Mouse (Mus musculus): ENCODE results near the gene Gm21750. TPM values are rescaled to one million over a fixed set of nuclear protein-coding genes. Genes with fewer than 3 reads are reported as not detected.
"Not testable (repeated sequence)": the region's sequence is repeated elsewhere in the genome, so short reads cannot be mapped to it uniquely, and the experiment has no call there.

Gm21750 gene
- total RNA-seq (2014; fragmentation: Nextera tagmentation) (0.96 TPM in 1 of 2 replicates, not detected in the other), total RNA-seq (2017) (not detected in 2 replicates)

DNA sequence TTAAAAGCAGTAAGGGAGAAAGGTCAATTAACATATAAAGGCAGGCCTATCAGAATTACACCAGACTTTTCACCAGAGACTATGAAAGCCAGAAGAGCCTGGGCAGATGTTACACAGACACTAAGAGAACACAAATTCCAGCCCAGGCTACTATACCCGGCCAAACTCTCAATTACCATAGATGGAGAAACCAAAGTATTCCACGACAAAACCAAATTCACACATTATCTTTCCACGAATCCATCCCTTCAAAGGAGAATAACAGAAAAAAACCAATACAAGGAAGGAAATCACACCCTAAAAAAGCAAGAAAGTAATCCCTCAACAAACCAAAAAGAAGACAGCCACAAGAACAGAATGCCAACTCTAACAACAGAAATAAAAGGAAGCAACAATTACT, at the start of gene Gm21750:
Gene Gm21750 (plus strand): TSS at position 301 of the 400 bp plus-strand sequence.
- not testable (repeated sequence) for ATAC-seq (replicated peaks; ENCODE audit: low FRiP score, low TSS enrichment, poor library complexity, severe bottlenecking)

DNA sequence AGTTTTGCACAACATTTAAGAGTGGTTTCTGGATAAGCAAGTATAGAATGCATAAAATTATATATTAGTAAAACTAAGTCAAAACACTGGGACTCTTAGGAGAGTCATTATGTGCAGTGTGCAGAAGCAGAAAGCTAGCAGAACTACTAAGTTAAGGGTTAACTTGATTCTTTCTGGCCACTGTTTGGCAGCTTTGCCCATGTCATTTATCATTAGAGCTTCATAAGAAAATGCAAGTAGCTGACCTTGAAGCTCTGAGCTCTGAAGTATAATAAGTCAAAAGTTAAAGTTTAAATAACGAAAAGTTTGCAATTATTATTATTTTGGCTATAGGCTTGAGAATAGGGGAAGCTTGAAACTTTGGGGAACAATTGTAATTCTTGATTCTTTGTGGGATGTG, 46.1 kb upstream of the Gm21750 start:
- ATAC-seq (replicated peaks; ENCODE audit: low FRiP score, low TSS enrichment, poor library complexity, severe bottlenecking): not testable (repeated sequence)

DNA sequence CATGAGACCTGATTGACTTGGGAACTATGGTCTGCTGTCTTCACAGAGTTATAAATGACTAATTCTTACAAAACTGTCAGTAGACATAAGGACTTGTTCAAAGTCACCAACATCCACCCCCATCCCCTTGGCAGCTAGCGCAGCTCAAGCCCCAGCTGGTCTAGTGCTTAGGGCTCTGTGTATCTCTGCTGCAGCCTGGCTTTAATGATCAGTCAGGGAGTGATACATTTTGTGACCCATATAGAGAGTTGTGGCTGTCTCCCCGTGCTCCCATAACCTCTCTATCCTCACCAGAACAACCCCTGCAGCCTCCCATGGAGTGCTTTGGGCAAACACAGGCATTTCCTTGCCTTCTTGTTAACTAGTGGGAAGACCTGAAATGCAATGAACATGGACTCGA, 40.1 kb upstream of the Gm21750 start:
- no peak for ATAC-seq (replicated peaks; ENCODE audit: low FRiP score, low TSS enrichment, poor library complexity, severe bottlenecking)

DNA sequence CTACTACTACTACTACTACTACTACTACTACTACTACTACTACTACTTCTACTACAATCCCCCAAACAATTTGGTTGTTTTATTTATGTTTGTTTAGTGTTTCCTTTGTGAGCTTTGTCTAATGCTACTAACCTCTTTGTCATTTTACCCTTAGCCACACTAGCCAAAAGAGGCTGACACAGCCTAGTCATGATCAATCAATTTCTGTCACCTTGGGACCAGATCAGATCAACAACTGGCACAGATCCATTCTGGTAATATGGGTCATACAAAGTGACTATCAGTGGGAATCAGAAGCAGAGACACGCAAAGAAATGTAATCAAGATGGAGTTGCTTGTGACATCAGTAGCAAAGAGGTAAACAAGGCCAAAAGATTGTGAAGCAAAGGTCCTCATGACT, 38.0 kb upstream of the Gm21750 start:
- ATAC-seq (replicated peaks; ENCODE audit: low FRiP score, low TSS enrichment, poor library complexity, severe bottlenecking): no peak

DNA sequence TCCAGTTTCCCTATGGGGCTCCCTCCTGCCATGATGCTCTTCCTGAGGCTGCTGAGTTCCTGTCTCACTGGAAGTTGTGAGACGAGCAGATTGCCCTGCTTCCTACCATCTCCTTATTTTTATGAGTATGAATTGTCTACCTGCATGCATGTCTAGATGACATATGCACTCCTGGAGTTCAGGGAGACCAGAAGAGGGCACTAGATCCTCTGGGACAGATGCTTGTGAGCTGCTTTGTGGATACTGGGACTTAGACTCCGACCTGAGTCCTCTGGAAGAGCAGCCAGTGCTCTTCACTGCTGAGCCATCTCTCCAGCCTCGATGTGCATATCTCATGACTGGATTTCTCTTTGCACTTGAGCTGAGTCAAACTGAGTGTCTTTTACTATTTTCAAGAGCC, 35.6 kb upstream of the Gm21750 start:
- ATAC-seq (replicated peaks; ENCODE audit: low FRiP score, low TSS enrichment, poor library complexity, severe bottlenecking): no peak

DNA sequence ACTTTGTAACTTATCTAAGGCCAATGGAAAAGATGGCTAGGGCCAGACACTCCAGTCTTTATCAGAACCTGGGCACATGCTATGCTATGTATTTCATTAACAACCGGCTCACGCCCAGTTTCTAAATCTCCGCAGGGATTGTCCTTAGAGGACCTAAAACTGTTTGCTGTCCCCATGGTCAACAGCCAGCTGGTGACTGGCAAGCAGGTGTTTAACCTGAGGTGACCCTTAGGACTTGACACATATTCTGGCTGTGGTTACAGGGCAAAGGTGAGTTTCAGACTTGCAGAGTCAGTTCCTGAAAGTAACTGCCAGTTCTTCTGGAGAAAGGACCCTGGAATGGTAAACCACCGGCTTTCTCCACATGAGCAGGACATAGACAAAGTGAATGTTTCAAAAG, 29.5 kb upstream of the Gm21750 start:
- ATAC-seq (replicated peaks; ENCODE audit: low FRiP score, low TSS enrichment, poor library complexity, severe bottlenecking): no peak

DNA sequence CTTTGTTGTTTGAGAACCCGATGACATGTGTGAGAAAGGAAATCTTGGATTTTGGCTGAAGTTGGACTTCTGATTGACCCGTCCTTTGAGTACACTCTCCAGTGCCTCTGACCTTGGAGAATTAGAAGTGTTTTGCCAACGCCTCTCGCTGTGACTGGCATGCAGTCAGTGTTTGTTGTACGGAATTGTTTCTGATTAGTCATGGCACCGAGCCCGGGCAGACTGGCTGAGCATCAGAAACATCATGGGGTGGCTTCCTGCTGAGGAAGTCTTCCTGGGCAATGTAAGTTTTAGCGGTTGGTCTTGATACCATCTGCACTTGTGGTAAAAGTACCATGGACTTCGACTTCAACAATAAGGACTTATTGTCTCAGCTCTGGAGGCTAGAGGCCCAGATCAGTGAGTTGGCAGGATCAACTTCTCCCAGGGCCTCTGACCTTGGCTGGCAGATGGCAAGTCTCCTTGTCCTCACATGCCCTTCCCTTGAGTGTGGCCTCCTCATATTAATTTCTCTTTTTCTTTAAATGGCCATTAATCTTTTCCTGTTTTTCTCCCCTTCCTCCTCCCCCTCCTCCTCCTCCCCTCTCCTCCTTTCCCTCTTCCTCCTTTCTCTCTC, 28.3 kb upstream of the Gm21750 start:
- ATAC-seq (replicated peaks; ENCODE audit: low FRiP score, low TSS enrichment, poor library complexity, severe bottlenecking): peak; percentile 65; the same call in 1 of the 2 replicates

DNA sequence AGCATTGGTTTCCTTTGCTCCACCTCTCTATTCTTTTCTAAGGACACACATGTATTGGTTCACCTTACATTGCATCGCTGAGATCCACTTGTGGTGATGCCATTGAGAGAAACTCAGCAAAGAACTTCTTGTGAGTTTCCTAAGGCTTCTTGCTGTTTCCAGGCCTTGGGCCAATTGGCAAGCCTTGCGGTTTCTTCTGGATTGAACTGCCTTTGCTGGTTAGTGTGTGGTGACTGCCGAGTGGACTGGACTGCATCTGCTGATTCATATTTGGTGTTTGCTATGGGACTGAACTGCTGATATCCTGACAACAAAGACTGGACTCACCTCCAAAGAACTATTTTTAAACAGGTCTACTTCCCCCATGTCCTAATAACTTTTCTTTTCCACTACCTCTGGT, 26.7 kb upstream of the Gm21750 start:
- no peak for ATAC-seq (replicated peaks; ENCODE audit: low FRiP score, low TSS enrichment, poor library complexity, severe bottlenecking)

DNA sequence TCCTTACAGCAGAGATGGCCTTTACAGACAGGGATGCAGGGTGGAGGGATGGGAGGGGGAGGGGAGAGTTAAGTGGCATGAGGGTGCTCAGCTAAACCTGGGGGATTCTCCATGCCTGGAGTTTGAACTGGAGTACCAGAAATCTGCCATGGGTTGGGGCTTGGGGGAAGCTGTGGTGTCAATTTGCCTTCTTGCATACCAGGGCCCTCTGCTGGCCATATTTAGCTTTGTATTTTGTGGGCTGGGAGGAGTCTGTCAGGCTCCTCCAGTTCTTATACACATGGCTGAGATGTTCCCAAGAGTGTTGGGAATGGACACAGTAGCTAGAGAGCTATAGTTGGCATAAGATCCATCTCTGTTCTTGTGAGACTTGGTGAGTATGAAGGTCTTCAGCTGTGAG, 23.6 kb upstream of the Gm21750 start:
- peak; percentile 86 for ATAC-seq (replicated peaks; ENCODE audit: low FRiP score, low TSS enrichment, poor library complexity, severe bottlenecking)

DNA sequence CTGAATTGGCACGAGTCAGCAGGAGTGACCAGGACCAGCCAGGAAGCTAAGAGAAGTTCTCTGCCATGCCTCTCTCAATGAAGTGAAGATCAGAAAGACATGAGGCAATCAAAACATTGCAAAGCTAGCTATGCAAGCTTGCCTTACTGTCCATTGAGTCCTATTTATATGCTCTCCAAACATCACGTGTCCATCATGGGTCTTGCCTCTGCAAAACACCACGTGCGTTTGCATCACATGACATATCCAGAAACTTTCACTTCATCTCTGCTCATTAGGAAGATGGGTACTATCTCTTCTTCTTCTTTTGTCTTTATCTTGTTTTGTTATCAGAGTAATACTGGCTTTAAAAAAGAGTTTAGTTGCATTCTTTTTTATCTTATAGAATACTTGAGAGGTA, 10.8 kb upstream of the Gm21750 start:
- no peak for ATAC-seq (replicated peaks; ENCODE audit: low FRiP score, low TSS enrichment, poor library complexity, severe bottlenecking)

DNA sequence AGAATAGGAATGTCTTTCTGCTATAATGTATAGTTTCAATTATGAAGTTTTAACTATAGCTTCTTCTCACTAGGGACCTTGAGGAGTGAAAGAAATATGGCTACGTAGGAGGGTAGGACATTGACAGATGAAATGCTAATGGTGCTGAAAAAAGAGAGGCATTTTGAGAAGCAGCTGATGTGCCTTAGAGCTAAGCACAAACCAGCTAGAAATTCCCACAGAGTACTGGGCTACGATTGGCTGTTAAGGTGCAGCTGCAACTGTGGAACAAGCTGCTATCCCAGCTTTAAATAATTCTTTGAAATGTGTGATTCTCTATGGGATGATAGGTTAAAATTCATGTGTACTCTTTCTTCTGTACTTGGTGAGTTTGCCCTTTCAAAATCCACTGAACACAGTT, 9.1 kb downstream of the Gm21750 start:
- no peak for ATAC-seq (replicated peaks; ENCODE audit: low FRiP score, low TSS enrichment, poor library complexity, severe bottlenecking)

DNA sequence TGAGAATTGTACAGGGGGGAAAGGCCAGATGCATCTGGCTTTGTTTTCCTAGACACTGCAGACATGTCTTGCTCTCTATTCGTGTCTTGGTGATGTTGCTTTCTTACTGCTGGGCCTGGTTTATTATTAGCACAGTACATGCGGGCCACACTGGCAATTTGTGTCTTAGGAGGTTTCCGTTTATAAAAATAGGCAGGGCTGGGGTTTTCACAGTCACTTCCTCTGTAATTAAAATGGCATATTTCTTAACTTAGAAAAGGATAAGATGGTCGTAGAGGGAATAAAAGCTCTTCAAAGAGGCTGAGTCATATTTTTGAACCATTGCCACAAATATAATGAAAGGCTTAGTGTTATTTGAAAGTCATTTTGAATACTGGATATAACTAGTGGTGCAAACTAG, 26.7 kb downstream of the Gm21750 start:
- no peak for ATAC-seq (replicated peaks; ENCODE audit: low FRiP score, low TSS enrichment, poor library complexity, severe bottlenecking)

DNA sequence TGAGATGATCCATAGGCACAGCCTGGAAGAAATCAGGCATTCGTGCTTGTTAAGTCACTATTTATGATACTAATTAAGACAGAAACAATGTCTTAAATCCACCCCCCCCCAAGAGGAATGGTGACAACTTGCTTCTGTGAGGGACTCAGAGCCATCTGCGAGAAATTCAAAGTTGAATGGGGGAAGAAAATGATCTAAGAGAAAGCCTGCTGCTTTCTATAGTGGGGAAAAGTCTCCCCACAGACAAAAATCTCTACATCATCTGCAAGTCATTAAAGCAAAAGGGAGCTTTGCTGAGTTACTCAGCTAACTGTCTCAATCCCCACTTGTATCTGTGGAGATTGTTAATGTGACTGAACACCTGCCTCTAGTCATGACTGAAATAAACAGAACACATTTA, 27.4 kb downstream of the Gm21750 start:
- ATAC-seq (replicated peaks; ENCODE audit: low FRiP score, low TSS enrichment, poor library complexity, severe bottlenecking): no peak

DNA sequence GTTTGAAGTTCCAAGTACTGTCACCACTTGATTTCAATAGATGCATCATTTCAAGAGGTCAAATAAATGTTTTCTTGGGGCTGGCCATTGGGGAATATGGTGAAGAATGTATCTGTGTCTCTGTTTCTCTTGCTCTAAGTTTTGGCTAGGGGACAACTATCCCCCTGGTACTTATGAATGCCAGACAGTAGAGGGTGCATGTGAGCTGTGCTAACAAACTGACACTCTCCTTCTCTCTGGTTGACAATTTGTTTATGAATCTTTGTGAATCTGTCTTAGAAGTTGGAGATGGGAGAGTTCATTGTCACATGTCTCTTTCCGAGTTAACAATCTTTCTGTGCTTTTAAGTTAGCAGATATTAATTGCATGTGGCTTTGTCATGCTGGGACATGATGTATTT, 39.2 kb downstream of the Gm21750 start:
- ATAC-seq (replicated peaks; ENCODE audit: low FRiP score, low TSS enrichment, poor library complexity, severe bottlenecking): no peak

DNA sequence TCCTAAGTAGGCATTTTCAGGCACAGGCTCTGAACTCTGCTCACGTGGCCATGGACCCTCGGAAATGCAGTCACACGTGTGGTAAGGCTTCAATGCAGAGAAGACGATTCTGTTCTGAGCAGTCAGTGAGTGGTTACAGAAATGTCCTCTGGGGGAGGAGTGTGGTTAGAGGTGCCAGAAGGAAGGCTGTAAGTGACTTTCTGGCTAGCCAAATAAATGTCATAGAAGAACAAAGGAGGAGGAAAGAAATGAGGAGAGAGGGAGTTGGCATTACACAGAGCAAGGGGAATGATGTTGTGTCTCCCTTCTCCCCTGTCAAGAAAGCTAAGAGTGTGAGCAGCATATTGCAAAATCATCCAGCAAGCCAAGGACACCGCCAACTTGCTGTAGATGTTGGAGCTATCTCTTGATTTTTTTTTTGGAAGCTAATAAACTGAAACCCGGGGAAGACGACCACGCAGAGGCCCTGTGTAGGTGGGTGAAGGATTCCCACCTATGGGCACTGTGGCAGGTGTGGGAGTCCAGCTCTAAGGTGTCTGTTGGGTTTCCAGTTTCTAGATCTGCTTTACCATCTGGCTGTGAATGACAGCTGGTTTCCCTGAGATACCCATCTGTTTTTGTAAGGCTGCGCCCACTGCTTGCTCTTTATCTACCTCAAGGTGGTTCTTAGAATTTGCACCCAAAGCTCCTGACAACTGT, 48.5 kb downstream of the Gm21750 start:
- ATAC-seq (replicated peaks; ENCODE audit: low FRiP score, low TSS enrichment, poor library complexity, severe bottlenecking): no peak

Other genes with a start within 250 kb of the Gm21750 start
- 43.6 and 53.8 TPM in 2 replicates for gene Med4, start 151.2 kb upstream of the Gm21750 start, total RNA-seq (2014; fragmentation: Nextera tagmentation)
- gene Med4, start 151.2 kb upstream of the Gm21750 start, total RNA-seq (2017): 83.0 and 85.5 TPM in 2 replicates
- gene Sucla2, start 135.9 kb upstream of the Gm21750 start, total RNA-seq (2014; fragmentation: Nextera tagmentation): 54.4 and 65.8 TPM in 2 replicates
- gene Sucla2, start 135.9 kb upstream of the Gm21750 start, total RNA-seq (2017): 155 and 159 TPM in 2 replicates
- 4.5 and 8.7 TPM in 2 replicates for gene Nudt15, start 113.0 kb upstream of the Gm21750 start, total RNA-seq (2014; fragmentation: Nextera tagmentation)
- 6.7 and 7.7 TPM in 2 replicates for gene Nudt15, start 113.0 kb upstream of the Gm21750 start, total RNA-seq (2017)

Measured in megakaryocyte-erythroid progenitor cell, adult 5-6 weeks (primary cell).